ENCODE assay signal across 15 mouse cellular contexts in the genomic region with DNA sequence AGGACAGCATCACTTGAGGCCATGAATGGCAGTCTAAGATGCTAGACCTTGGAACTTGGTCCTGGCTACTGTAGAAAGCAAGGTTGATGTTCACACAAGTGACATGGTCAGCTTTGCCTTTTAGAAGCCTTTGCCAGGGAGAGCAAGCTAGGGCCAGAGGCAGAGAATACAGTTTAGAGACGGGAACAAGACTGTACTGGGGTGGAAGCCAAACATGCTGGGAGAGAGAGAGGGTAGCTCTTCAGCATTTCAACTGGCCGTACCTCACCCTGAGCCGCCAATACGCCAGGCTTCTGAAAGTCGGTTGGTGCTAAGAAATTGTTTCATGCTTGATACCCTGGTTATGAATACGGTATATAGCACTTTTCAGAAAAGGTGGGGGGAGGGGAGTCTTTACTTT.
"Had no signal": no experiment of that assay in that cellular context is flagged by ENCODE, and none has a peak within 500 bp of the region (broad histone marks: within the 10 kb centered on the region; RNA-seq: fewer than 3 reads in every experiment).

No protein-coding gene starts in this region.

- H3K4me3 ChIP-seq: liver, embryonic 13.5 days; midbrain, embryonic 15.5 days; neural tube, embryonic 12.5 days had no signal

- H3K27me3 ChIP-seq: liver, embryonic 13.5 days; midbrain, embryonic 15.5 days; neural tube, embryonic 12.5 days had no signal

- H3K9ac ChIP-seq: liver, embryonic 13.5 days; midbrain, embryonic 15.5 days; neural tube, embryonic 12.5 days had no signal

- DNase-seq: kidney, adult 18-20 months; kidney, adult 9 months; kidney, postnatal 14 days; kidney, postnatal 4 days; liver, embryonic 13.5 days; lung, adult 2 months; lung, postnatal 14 days; lung, postnatal 4 days; retina, postnatal 1 day; right cerebral cortex, postnatal 25 days; spleen, adult 18-20 months; thymus, adult 18-20 months; thymus, postnatal 36 days had no signal

- H3K9me3 ChIP-seq: liver, embryonic 13.5 days; midbrain, embryonic 15.5 days; neural tube, embryonic 12.5 days had no signal

- H3K4me2 ChIP-seq: liver, embryonic 13.5 days; midbrain, embryonic 15.5 days; neural tube, embryonic 12.5 days had no signal

- ATAC-seq: midbrain, embryonic 15.5 days had no signal

- H3K27ac ChIP-seq: liver, embryonic 13.5 days; neural tube, embryonic 12.5 days had no signal
